Mouse (Mus musculus) layer of hippocampus, adult 9-10 months (tissue): ENCODE results near the gene Prss42.

Source experiments
- DNase-seq: peaks from one replicate; pipeline ENCODE4 v3.0.0; 2022; ENCODE audit warnings: low spot score

Prss42 gene

DNA sequence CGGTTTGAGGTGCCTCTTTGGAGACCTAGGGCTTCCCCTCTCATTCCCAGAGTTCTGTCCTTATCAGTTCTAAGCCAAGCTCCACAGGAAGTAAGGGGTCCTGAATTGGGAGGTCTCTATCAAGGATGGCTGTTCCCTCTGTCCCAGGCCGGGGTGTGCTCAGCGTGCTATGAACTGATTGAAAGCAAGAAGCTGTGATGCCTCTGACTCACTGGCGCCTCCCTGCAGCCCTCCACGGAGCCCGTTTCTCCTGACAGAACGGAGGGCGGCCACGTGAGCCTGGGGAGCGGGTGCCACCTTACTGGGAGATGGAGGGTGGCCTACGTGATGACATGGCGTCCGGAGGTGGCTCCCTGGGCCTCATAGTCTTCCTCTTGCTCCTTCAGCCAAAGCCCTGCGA is at the start of gene Prss42:
Gene Prss42, plus strand, starts transcription at position 301 of the 400 bp plus-strand sequence.
- no peak for DNase-seq

DNA sequence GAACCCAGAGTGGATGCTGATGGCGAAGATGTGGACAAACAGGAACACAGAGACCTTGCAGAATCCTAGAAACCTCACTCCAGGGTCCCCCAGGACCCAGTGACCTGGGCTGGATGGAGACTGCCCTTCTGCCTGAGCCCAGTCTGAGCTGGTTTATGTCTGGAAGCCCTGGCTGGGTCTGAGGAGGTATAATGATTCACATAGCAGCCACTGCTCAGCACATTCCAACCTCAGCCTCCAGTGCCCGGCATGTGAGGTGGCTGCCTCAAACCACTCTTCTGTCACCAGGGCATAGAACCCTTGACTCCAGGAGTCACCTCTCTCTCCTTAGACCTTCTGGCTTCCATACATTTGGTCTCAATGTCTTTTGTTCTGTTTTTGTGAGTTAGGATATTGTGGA is 49.5 kb upstream of the Prss42 start:
- no peak for DNase-seq

DNA sequence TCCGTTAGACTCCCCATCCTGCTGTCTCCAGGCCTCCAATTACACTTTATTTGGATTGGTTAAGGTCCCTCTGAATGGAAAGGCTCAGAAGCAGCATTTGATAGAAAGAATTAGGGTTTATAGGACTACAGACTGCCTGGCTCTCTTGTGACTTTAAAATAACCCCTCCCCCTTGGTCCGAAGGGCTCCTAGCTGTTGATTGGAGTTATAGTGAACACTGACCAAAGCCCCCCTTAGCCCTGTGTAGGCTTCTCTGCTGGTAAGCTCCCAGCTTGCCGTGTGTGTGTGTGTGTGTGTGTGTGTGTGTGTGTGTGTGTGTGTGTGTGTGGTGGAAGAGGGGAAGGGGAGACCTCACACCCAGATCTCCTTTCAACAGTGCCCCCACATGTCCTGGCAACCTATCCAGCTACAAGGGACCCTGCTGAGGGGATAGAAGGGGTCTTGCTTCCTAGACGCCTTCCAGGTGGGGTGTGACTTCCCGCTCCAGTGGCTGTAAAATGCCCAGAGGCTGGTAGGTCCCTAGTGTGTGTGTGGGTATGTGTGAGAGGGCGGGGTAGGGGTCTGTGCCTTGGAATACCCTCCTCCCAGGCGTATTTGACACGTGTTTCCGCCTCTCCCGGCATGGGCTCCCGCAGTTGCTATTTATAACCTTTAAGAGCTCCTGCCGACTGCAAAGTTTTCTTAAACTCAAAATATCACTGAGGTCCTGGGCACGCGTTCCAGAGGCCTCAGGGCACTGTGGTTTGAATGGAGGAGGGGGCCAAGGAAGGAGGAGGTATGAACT is 47.4 kb upstream of the Prss42 start:
- no peak for DNase-seq

DNA sequence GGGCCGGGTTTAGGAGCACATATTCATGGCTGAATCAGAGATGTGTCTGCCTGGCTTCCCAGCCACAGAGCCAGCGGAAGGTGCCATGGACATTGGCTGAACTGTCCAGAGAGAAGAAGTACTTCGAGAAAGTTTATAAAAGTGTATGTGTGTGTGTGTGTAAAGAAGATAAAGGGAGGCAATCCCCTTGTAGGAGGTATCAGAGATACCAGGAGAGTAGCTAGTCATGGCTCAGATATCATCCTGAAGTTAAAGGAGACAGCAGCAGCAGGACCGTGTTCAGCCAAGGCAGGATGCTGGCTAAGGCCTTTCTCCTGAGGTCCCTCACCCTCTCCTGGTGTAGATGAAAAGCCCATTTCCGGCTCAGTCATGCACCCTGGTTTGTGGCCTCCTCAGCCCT is 46.6 kb upstream of the Prss42 start:
- DNase-seq = no peak

DNA sequence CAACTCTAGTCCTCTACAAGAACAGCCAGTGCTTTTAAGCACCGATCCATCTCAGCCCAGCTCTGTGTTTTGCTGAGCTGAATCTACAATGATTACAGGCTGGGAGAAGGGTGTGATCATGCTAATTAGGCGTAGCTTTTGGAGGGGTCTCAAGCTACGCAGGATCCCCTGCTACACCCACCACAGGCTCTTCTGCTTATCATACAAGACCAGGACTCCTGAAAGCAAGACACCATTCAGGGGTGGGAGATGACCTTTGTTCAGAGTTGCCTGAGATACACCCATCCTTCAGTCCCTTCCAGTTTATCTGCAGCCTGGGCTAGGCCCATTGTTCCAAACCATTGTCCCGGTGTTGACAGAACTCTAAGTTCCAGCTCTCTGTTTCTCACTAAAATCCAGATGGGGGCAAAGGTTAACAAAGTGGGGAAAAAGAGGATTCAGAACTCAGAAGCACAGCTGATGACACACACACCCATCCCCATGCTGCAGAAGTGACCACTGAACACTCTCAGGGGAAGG is 45.0 kb upstream of the Prss42 start:
- DNase-seq = no peak

DNA sequence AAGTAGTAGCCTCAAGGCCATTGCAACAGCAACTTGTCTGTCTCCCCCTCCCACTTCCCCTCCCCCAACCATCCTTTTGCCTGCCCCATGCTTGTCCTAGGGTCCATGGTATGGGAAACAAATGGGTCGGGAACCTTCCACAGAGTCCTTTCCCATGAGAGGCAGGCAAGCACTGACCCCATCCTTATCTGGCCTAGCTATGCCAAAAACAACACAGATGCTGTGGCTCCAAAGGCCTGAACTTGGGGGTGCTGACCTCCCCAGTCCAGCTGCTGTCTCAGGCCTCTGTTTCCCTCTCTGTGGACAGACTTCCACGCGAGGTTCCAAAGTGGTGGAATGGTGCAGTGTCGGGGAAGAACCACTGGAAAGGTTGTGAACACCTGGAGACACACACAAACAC is 44.2 kb upstream of the Prss42 start:
- no peak for DNase-seq

DNA sequence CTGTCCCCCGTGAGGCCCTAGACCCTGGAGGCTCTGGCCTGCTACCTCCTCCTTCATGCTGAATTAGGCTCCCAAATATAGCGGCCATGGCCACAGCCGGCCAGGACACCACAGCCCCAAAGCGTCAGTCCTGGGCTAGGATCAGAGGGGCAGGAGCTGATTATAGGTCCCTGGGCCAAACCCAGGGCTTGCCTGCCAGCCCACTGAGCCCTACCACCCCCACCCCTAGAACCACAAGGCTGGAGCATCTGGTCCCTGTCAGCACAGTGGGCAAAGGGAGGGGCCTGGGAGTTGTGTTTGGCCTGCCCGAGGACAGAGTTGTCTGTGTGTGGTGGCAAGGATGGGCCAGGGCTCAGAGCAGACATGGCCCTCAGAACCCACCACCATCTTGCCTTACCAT is 40.1 kb upstream of the Prss42 start:
- no peak for DNase-seq

DNA sequence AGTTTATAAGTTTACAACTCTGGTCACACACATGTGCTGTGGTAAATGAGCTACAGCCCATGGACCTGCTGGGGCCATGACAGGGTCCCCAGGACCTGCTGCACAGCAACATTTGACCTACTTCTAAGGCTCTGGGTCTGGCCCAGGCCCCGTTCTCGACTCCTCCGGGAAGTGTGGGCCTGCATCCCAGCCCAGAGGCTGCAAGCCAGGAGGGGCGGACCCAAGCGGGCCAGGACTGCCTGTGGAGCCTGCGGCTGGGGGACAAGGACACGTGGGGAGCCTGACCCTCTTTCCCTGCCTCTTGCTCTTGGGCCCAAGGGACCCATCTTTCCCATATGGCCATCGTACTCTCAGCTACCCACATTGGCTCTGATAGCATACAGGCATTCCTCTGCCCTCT is 39.4 kb upstream of the Prss42 start:
- DNase-seq = no peak

DNA sequence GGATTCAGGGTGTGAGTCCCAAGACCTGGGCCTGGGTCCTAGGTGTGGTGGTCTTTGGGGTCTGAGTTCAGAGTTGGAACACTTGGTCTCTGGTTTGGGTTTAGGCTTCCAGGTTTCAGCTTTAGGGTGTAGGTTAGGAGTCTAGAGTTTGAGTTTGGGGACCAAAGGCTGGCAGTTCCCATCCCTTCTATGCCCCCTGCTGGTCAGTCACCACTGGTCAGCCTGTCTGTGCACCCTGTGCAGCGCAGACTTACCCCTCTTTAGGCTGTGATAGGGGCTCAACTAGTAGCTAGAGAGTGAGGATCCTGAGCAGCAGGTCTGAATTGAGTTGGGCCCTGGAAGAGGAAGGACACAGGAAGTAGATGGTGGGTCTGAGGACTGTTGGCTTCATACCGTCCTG is 38.7 kb upstream of the Prss42 start:
- DNase-seq = no peak

DNA sequence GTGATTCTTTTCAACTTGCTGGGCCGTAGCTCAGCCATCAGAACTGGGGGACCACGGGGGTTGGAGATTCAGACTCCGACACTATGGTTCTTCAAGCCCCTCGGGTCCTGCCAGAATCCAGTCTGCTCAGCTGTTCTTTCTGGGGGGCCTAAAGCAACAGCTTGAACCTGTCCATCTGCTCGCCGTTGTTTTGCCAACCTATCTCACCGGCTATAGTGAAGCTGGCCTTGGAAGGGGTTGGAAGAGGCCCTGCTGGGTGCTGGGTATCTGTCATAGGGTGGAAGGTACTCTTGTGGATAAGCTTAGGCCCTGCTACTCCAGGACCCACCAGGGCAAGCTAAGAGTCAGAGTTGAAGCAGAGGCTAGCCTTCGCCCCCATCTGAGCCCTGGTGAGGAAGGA is 37.1 kb upstream of the Prss42 start:
- no peak for DNase-seq

DNA sequence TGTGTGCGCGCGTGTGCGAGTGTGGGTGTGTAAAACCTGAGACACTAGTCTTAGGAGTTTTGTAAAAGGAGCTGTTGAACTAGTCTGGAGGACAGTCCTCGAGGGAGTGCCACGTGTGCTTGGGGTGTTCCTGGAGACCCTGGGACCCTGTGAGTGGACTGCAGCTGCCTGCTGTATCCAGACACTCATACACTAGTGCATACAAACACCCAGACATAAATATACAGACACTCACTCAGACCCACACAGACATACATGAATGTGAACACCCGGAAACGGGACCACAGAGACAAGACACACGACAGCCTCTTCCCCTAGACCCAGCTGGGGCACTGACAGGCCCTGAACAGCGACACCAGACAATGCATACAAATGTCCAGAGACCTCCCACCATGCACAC is 35.2 kb upstream of the Prss42 start:
- no peak for DNase-seq

DNA sequence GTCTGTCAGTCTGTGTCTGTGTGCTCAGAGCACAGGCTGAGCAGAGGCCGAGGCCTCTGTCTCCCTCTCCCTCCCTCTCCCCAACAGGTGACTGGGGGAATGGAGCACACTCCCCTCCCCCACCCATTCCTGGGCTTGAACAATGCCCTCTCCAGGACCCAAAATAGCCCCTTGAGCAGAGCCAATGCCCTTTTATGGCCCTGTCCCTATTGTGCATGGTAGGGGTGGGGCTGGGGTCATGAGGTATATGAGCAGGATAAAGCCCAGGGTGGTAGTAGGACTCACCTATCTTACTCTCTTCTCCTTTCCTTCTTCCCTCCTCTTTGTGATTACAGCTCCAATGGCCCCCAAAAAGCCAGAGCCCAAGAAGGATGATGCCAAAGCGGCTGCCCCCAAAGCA is 34.6 kb upstream of the Prss42 start:
- no peak for DNase-seq

DNA sequence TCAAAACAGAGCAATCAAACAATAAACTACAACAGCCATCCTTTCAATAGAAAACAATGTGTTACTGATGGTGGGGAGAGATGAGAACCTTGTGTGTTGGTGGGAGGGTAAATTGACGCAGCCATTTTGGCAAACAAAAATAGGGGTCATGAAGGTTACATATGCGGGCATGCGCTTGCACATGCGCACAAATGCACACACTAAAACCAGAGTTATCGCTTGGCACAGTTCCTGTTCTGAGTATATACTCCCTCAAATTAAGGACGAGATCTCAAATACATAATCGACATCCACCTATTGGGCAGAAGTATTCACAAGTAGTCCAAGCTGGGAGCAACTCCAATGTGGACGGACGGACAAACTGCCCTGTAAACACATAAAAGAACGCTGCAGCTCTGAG is 25.6 kb upstream of the Prss42 start:
- no peak for DNase-seq

DNA sequence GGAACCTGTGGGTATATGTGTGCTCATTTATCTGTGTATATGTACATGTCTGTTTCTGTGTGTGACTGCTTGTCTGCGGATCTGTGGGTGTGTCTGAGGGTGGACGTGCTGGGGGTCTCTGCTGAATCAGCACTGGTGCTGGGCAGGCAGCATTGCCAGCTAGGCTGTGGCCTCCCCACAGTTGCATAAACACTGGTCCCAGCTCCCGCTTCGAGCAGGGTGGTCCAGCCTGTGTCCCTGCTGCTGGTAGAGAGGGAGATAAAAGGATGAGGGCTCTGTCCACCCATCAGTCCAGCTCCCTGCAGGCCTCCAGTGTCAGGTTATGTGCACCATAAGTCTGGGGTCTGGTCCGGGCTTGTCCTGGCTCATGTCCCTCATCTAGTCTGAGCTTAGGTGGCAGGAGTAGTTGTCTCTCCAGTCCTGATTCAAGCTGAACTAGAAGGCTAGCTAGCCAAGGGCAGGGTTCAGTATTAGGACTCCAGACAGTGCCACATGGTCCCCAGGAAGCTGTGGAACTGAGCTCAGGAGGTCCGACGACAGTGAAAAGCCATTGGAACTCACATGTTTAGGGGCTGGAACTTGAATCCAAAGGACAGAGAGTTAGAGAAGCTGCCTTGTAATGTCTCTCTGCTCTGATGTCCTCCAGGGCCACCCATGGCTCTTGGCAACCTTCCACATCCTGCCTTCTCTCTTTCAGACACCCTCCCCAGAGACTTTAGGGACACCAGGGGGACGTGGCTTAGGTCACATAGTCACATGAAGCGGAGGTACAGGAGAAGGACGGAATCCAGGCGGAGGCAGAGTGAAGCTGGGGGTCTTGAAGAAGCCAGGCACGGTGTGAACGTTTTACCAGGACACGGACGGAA is 23.3 kb upstream of the Prss42 start:
- no peak for DNase-seq

DNA sequence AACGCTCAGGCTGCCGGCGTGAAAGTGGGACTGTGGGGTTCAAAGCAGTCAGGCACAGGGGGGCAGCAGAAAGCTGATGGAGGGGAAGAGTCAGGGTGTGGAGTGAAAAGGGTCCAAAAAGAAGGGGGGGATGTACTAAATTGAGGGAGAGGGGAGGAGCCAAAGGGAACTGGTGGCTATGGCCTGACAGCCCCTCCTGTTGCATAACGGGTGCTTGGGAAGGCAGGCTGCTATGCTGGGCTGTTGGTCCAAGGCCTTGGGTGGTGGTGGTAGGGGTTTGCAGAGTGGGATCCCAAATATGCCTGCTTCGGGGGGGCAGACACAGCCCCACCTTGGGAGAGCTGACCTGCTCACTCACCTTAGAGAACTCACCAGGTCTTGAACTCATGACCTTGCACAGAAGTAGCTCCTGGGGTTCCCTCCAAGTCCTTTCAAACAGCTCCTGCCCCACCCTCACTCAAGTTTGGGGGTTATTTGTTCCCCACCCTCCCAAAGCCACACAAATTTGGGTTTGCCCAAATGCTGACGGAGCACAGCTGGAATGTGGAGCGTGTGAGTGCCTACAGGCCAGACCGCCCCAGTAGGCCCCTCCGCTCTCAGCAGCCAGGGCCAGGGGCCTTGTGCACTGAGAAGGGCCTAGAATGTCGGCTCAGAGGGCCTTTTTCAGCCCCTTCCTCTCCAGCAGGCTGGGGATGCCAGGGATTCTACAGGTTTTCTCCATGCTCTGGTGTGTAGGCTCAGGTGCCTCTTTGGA is 22.5 kb upstream of the Prss42 start:
- DNase-seq = no peak

DNA sequence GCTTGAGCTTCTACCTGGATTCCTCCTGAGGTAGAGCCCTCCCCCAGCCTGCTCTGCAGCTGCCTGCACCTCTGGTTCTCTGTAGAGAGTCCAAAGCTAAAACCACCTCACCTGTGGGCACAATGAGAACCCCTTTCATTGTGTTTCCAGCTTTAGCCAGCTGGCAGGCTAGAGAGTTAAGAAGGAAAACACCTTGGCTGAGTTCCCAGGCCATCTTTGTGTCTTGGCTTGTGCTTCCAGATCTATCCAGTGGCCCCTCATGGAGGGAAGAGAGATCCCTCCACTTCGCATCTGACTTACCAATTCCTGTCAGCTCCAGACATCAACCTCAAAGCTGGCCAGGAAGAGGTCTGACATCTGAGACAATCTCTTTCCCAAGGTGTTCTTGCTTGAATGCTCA is 19.9 kb upstream of the Prss42 start:
- no peak for DNase-seq

DNA sequence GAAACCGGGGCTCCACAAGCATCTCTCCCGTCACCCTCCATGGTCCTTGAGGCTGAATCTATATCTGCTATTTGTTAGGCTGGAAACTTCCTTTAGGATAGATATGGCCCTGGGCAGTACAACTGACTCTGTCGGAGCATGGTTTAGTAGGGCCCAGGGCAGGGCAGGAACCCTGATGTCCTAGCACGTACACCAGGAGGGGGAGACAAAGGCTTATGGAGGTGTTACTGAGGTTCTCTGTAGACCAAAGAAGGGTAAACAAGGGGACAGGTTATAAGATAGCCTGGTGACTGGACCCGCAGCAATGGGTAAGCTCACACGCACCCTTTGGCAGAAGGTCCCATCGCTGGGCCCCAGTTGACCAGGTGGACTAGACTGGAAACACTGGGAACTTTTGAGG is 19.4 kb upstream of the Prss42 start:
- no peak for DNase-seq

DNA sequence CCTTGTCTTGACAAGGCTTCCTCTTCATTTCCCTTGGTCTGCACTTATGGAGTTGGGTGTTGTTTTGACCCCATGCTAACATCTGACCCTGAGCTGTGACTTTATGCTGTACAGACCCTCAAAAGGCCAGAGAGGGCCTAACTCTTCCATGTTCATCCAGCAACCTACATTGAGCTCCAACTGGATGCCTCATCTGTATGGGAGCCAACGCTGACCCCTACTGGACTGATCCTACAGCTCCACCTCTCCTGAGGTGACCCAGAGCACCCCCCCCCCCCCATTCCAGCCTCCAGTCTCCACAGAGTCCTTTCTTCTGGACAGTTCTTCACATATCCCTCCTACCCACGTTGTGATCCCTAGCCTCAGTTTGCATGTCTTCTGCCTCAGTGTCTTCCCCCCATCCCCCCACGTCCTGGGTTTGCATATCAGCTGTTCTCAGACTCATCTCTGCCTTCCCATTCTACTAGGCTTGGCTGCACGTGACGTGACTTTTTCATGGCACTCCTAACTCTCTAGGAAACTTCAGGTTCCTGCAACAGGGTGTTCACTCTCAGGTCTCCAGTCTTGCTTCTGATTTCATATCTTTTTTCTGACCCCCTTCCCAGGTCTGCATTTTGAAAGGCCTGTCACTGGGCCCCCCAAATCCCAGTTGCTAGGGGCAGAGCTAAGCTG is 18.6 kb upstream of the Prss42 start:
- DNase-seq = no peak

DNA sequence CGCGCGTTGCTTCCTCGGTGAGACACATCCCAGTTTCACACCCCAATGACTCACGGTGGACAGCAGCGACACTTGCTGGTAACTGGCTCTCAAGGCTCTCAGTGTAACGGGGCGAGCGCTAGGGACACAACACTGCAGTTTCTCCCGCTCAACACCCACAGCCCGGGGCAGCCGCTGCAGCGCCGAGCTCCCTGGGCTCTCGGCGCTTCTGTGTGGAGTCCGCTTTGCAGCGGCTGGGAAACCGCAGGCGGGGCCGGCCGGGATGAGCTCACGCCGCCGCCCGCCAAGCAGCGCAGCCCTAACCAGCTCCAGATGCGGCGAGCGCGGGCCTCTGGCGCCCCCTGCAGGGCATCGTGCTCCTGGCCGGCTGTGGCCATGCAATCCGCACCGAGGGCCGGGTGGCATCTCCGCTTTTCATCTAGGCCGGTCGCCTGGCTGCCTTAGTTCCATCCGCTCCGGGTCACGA is 16.7 kb upstream of the Prss42 start:
- peak; percentile 77 for DNase-seq

DNA sequence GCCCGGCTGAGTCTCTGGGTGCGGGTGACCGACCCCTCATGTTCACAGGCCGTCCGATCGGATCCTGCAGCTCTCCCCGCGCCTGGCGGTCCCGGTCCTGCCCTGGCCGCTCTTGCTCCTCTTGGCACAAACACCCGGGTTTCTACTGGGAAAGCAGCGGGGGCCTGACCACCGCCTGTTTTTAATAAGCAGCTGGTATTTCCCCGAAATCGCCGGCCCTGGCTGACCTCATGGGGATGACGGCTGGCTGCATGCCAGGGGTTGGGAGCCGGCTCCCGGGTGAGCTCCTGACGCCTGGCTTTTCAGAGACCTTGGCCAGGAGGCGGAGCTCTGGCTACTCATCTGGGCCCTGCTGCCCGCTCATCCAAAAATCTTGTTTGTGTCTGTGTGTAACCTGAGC is 16.2 kb upstream of the Prss42 start:
- DNase-seq = peak; percentile 35

DNA sequence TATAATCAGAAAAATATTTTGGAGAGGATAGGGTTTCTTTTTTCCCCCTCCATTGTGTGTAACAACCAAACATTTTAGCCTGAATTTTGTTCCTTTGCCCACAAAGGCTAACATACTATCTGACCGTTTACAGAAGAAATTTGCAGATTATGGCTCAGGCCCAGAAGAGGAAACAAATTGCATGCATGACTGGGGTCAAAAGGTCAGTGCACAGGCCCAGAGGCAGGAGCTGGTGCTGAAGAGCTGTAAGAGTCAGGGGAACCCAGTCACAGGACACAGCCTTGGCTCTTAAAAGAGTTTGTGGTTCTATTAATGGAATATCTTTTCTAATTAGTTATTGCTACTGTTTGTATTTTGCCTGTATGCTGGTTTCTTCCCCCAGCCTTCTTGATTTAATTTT is 14.4 kb upstream of the Prss42 start:
- no peak for DNase-seq

DNA sequence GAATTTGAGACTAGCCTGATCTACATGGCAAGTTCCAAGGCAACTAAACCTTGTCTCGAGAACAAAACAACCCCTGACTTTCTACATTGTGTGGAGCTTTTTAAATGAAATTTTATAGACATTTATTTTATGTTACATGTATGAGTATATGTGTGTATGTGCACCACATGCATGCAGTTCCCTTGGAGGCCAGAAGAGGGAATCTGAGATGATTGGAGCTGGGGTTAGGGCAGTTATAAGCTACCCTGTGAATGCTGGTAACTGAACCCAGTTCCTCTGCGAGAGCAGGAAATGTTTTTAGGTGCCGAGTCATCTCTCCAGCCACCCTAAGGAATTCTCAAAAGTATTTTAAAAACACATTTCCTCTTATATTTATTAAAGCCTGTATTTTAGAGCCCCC is 9.8 kb upstream of the Prss42 start:
- DNase-seq = no peak
